Mouse (Mus musculus) cerebellum, adult 2 months (tissue): ENCODE measurements at regions not wholly inside any gene's neighbourhood (a gene's known extent, or its start where the extent isn't known, plus 50 kb on each side); places are given as distances from the start of the nearest gene placed in this dataset.

Experiments
- CTCF ChIP-seq: fragments of 200-500 bp; IDR thresholded peaks from 2 replicates; pipeline ENCODE4 v1.5.1; 2011; ENCODE audit warnings: low read depth, mild to moderate bottlenecking, control low read depth, low read length, moderate library complexity, borderline replicate concordance; ENCODE audit not compliant: insufficient read depth
- POLR2A ChIP-seq: fragments of 200-500 bp; IDR thresholded peaks from 2 replicates; pipeline ENCODE4 v1.6.1; 2011; ENCODE audit warnings: low read length, control low read depth, borderline replicate concordance; ENCODE audit not compliant: insufficient read depth

DNA sequence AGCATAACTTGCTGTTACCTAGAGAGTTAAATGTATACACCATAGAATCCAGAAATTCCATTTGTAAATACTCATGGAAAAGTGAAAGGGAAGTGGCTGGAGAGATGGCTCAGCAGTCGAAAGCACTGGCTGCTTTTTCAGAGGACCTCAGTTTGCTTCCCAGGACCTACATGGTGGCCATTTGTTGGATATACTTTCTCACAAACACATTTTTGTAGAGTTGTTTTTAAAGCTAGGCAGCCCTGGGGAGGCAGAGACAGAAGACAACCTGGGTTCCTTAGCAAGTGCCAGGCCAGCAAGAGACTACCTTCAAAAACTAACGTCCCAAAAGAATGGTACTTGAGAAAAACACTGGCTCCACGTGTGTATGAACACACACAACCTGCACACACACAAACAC is 124.0 kb upstream of the Gm15217 start:
- TF ChIP-seq CTCF (no peak), POLR2A (no peak)
